Mouse (Mus musculus) kidney, postnatal 10 days (tissue): ENCODE measurements at regions not wholly inside any gene's neighbourhood (a gene's known extent, or its start where the extent isn't known, plus 50 kb on each side); places are given as distances from the start of the nearest gene placed in this dataset.
A peak's percentile ranks its signal among the peaks of the same experiment; 100 is the strongest.

Source experiments
- DNase-seq: peaks from one replicate; pipeline ENCODE4 v3.0.0; 2021; ENCODE audit warnings: mixed read lengths

DNA sequence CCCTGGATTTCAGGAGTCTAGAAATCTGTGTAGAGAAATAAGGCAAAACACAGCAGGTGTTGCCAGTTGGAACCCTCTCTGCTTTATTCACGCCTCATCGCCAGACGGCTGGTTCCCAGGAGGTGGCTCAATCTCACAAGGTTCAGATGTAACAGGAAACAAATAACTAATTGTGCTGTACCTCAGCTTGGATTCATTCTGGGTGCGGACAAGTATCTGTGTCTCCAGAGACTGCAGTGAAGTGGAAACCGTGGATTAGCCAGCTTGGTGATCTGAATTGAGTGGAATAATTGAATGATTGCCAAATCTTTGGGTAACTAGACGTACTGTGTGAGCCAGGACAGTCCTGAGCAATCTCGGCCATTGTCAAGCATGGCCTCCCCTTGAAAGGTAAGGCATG lies 145.4 kb upstream of the Nr4a3 start:
- DNase-seq: no peak

DNA sequence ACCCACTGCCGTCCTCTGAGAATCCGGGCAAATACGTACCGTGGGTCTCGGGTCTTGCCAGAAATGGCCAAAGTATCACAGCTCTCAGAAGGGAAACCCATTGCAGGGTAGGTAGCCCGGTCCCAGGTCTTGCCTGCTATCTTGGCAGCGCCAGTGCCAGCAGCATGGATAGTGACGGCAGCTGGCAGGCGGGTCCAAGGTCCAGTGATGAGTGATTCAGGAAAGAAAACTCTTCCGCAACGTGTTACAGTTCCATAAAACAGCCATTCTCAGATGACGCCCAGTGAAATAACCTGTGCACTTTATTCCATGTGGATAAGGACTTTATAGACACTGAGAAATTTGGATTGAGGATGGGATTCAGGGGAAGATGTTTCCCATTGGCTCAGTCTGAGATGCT lies 142.2 kb upstream of the Nr4a3 start:
- DNase-seq: no peak

DNA sequence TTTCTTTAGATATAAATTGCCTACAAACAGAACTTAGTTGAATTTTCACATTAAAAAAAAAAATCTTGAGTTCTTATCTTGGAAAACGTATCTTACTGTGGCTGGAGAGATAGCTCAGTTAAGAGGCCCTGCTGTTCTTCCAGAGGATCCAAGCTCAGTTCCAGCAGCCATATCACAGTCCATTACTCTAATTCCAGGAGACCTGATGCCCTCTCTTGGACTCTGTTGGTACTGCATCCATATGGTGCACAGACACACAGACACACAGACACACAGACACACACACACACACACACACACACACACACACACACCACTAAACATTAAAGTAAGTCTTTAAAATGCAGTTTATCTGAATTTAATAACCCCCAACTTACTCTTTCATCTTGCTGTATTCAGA lies 132.7 kb upstream of the Nr4a3 start:
- no peak for DNase-seq

DNA sequence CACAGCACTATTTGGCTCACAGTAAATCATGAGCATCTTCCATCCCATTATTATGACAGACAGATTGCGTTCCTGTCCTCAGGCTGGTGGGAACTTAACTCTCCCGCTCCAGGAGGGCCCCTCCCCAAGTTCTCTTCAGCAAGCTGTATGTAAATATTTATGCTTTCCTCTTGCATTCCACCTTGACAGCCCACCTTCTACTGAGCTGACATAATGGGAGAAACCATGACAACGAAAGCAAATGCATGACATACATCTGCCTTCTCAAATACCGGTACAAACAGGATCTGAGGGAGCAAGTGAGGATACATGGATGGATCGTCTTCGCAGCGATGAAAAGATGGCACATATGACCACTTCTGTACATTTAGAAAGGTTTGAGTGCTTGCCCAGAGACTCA lies 125.4 kb upstream of the Nr4a3 start:
- no peak for DNase-seq

DNA sequence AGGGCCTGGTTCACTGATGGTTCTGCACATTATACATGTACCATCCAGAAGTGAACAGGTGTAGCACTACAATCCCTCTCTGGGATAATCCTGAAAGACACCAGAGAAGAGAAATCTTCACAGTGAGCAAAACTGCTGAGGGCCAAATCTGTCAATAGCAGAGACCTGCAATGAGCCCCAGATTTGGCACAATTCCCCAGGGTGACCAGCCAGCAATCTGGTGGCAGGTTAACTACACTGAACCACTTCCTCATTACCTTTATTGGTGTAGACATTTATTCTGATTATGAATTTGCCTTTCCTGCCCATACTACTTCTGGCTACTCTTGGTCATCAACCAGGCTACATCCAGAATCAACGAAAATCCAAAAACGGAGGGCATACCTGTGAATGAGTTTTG lies 113.5 kb upstream of the Nr4a3 start:
- no peak for DNase-seq

DNA sequence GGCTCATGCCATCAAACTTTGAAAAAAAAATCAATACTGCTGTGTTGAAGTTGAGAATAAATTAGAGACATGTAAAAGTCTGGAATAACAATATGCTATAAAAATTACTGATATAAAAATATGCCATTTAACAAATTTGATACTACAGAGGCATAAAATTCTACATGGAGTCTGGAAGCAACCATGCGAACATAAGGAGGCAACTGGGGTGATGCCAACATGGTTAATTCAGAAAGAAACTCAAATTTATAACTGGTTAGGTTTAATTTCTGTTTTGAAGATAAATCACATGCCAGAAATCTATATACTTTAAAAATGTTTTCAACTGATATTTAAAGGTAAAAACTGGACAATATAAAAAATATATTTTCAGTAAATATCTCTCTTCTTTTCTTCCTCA lies 111.4 kb upstream of the Nr4a3 start:
- no peak for DNase-seq

DNA sequence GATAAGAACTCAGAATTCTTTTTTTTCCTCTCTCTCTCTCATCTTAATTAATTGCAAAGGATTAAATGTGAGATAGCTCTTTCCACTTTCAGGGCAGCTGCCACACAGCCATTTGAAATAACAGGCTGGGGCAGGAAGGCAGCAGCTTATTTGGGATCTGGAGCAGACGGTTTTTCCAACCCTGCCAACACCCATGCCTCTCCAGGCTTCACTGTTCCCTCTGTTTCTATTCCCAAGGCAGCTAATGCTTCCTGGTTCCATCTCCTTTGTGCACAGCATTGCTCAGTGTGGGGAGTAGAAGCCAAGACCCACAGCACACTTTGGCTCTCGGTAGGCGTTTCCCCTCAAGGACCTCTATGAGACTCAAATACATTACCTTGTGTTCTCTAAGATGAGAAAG lies 109.4 kb upstream of the Nr4a3 start:
- DNase-seq: no peak

DNA sequence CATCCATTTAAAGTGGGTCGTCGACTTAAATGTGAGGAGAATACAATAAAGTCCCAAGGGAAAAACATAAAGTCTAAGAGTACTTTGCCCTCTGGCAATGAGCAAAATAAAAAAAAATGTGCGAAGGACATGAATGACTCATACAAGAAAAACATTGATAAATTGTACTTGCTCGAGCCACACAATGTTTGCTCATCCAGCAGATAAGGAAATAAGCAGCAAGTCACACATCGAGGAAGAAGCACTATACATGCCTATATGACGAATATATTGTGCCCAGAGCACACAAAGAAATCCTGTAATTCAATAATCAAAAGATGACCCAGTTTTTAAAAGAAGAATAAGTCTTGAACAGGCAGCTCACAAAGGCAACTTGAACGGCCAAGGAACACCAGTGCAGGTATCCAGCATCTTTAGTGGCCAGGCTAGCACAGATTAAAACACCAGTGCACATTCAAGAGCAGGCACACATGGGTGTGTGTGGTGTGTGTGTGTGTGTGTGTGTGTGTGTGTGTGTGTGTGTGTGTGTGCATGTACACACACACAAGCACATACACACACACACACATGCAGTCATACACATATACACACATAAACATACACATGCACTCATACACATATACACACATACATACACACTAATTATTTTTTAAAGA lies 108.4 kb upstream of the Nr4a3 start:
- no peak for DNase-seq

DNA sequence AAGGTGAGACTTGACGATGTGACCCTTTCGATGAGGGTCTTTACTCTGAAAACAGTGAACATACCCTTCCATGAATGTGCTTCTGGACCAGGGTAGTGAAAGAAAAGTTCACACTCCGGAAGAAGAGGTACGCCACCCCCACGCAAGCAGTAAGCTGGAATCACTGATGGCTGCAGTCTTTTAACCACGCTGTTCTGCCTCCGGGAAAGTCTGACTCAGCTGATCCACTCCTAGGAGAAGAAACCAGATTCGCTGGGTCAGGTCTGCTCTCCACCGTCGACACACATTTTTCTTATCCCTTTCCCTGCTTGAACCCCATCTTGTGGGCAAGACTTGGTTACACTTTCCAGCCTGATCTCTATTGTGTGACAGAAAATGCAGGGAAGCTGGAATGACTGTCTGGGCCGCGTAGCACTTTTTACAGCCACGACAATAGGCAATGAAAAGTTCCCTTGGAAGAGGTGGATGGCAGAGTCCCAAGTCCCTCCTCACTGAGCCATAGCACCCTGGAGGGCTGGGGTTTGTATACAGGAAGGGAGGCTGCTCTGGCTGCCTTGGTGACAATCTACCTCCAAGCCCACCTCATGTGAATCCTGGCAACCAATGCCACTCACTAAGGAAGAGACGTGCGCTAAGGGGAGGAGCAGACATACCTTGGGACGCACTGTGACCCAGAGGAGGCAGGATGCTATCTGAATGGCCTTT lies 96.9 kb upstream of the Nr4a3 start:
- peak; percentile 52 for DNase-seq

DNA sequence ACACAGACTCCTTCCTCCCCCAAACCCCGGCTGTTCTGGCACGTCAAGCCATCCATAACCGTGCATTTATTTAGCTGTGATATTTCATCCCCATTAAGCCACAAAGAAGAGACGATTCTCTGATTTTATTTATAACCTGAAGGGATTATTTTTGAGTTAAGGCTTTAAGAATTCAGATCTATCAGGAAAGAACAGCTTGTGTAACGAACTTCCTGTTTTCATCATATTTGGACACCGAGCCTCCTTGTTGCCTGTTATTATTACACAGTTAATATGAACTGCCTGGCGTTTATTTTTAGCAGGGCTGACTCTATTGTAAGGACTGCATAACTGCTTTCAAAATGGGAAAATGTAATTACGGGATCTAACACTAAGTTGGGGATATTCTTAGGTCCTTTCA lies 96.2 kb upstream of the Nr4a3 start:
- no peak for DNase-seq

DNA sequence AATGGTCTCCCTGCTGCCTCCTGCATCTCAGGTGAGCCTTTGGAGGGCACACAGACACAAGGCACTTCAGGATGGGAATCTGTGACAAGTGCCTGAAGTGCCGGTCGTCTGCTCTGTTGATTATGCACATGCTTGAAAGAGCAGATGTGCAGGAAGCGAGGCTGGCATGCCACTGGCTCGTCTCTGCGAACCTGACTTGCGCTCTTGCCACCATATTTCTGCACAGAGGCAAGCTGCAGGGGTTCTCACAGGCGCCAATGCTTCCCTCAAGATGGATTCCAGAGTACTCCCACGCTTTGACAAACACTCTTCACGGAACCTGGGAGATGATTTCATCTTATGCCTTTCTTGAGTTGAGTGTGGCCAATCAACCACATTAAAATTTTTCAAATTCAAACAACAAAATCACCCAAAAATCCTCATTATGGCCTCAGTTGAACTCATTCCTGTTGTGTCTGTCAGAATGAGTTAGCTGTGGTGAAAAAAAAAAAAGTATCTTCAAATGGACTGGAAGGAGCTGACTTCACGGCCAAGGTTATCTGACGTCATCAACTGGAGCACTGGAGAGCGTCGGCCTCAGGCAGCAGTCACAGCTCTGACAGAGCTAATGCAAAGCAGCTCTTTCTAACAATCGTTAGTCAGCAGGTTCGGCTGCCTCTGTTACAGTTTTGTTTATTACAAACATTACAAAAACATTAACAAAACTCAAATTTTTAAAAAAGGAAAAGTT lies 90.2 kb upstream of the Nr4a3 start:
- DNase-seq: no peak

DNA sequence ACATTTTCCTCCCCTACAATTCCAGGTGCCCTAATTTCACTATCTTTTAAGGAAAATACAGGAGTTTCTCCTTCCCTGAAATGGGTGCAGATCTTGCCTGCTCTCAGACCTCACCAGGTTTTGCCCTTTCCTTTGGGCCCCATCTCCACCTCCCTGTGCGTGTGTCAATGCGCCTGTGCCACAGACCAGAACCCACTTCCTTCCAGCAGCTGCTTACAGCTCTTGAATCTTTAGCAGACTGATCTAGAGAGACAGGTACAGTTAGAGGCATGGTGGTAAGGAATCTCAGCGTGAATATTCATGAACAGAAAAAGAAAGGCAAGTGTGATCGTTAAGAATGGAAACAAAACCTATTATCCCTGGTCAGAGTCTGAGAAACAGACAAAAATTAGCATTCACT lies 80.3 kb upstream of the Nr4a3 start:
- no peak for DNase-seq

DNA sequence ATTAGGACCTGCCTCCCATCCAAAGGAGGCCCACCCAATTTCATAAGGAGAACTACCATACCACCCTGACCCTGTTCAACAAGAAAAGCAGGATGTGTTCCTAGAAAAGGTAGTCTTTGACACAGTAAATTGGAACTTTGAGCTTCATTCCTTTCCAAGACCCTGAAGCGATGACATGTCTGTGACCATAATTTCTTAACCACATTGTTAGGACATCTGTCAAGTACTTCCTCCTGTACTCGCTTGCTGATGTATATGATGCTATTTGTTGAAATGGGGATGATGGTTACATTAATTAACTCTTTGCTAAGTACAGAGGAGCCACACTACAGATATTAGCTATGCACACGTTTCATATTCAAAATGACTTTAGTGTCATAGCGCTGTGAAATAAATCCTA lies 73.1 kb upstream of the Nr4a3 start:
- no peak for DNase-seq

DNA sequence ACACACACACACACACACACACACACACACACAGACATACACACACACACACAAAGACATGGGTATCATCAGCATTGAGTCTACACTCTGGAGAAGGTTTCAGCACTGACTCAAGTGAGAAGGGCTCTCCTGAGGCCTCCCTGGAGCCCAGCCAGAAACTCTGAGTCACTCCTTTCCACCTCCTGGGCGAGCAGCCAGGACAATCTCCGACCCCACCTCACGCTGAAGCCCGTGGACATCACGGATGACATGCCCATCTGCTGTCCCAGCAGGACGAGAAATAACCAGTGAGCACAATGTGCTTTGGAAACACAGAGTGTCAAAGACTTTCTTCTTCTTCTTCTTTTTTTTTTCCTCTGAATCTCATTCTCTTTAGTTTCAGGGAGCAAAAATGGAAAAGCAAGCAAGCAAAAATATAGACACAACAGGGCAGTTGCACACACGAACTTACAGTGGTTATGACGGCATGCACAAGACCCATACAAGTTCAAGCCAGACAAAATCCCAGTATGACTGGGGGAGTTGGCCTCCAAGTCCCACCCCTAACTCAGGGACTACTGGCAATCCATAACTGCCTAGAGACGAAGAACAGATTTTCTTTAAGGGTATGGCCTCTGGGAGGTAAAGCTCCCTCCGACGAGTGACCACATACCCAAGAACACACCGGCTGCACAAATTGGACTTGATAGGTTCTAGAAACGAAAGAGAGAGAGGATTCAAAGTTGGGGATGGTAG lies 65.2 kb upstream of the Nr4a3 start:
- peak; percentile 75 for DNase-seq
